Mouse (Mus musculus) midbrain, embryonic 10.5 days (tissue): ENCODE results near the gene Gm13420. TPM values are rescaled to one million over a fixed set of nuclear protein-coding genes. Genes with fewer than 3 reads are reported as not detected.
"Not testable (repeated sequence)": the region's sequence is repeated elsewhere in the genome, so short reads cannot be mapped to it uniquely, and the experiment has no call there.

Experiments
- DNase-seq: peaks from one replicate; pipeline ENCODE4 v3.0.0-alpha.2; 2017; ENCODE audit warnings: low spot score
- H3K27ac ChIP-seq: fragments of 300-500 bp; sonication (generic); replicated peaks from 2 replicates; pipeline ENCODE4 v1.5.1; 2016; ENCODE audit warnings: mild to moderate bottlenecking
- H3K27me3 ChIP-seq: fragments of 300-500 bp; sonication (generic); 2 replicates; pipeline ENCODE4 v1.6.1; 2016; ENCODE audit warnings: low read depth, mild to moderate bottlenecking; ENCODE audit not compliant: poor library complexity, severe bottlenecking
- H3K36me3 ChIP-seq: fragments of 300-500 bp; sonication (generic); 2 replicates; pipeline ENCODE4 v1.6.1; 2016; ENCODE audit warnings: mild to moderate bottlenecking, moderate library complexity
- H3K4me1 ChIP-seq: fragments of 300-500 bp; sonication (generic); 2 replicates; pipeline ENCODE4 v1.6.1; 2016
- H3K4me3 ChIP-seq: fragments of 300-500 bp; sonication (generic); 2 replicates; pipeline ENCODE4 v1.5.1; 2016; ENCODE audit warnings: mild to moderate bottlenecking, moderate library complexity
- H3K9me3 ChIP-seq: fragments of 300-500 bp; sonication (generic); replicated peaks from 2 replicates; pipeline ENCODE4 v1.6.1; 2016; ENCODE audit warnings: mild to moderate bottlenecking
- WGBS: fragments of 180-500 bp; shearing (Covaris S2); methylation state at CpG from one replicate; pipeline ENCODE4 v1.1.7; 2016; 5-methylcytosine and 5-hydroxymethylcytosine counted together
- polyA plus RNA-seq: library from polyadenylated mRNA; unstranded; fragments of >200 nt; fragmentation: Nextera tagmentation; extraction: Ambion mirVana; gene quantifications from 2 replicates; pipeline ENCODE4 v1.2.1, GENCODE M21; 2016

The Gm13420 gene
- polyA plus RNA-seq, 1 experiment from 2014 or later = not detected

DNA sequence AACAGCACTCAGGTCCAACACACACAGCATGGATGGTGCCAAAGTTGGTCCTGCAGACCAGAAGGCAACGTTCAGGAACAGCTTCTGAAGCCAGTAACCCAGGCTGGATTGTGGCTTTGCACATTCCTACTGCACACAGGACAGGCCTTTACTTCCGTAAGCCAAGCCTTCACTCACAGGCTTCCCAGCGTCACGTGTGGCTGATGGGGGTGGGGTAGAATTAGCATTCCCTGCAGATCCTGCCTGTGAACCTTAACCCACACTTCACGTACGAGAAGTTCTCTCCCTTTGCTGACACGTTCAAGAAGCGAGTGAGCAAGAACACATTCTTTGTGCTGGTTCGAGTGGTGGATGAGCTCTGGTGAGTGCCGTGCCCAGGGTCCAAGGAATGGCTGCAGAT is 18.9 kb downstream of the Gm13420 start:
- Histone ChIP-seq H3K4me3 (no peak overlapping the region), H3K9me3 (no peaks in the 10 kb centered on the region), H3K27ac (no peak overlapping the region), H3K4me1 (no peaks in the 10 kb centered on the region), H3K36me3 (peaks cover 100% of the 10 kb centered on the region), H3K27me3 (no peaks in the 10 kb centered on the region)
- WGBS = 91% methylated on average over 10 of the region's 10 CpGs
- no peak for DNase-seq

- Histone ChIP-seq H3K4me1 (no peaks in the 10 kb centered on the region), H3K27ac (no peak overlapping the region), H3K27me3 (no peaks in the 10 kb centered on the region), H3K36me3 (peaks cover 100% of the 10 kb centered on the region), H3K4me3 (no peak overlapping the region), H3K9me3 (no peaks in the 10 kb centered on the region)
- 82% methylated on average over 3 of the region's 3 CpGs for WGBS
- no peak for DNase-seq
These were observed 19.9 kb downstream of the Gm13420 start for GRCm38 (mm10) chr2:29731545-29731944.

- Histone ChIP-seq H3K36me3 (peaks cover 100% of the 10 kb centered on the region), H3K27ac (no peak overlapping the region), H3K27me3 (no peaks in the 10 kb centered on the region), H3K4me3 (no peak overlapping the region), H3K4me1 (no peaks in the 10 kb centered on the region), H3K9me3 (no peaks in the 10 kb centered on the region)
- WGBS = 58% methylated on average over 2 of the region's 2 CpGs
- no peak for DNase-seq
These were observed 22.0 kb downstream of the Gm13420 start for GRCm38 (mm10) chr2:29729500-29729899.

GRCm38 (mm10) chr2:29724664-29725365 is 26.7 kb downstream of the Gm13420 start:
- peaks cover 100% of the 10 kb centered on the region for H3K36me3 ChIP-seq
- 86% methylated on average over 5 of the region's 5 CpGs for WGBS
- H3K27me3 ChIP-seq = no peaks in the 10 kb centered on the region
- peaks cover 3% of the 10 kb centered on the region; the same call in 1 of the 2 replicates for H3K4me1 ChIP-seq
- H3K27ac ChIP-seq = no peak overlapping the region
- H3K4me3 ChIP-seq = no peak overlapping the region
- H3K9me3 ChIP-seq = no peaks in the 10 kb centered on the region
- DNase-seq = no peak

GRCm38 (mm10) chr2:29723132-29723531 is 28.4 kb downstream of the Gm13420 start:
- DNase-seq = no peak
- WGBS = 94% methylated on average over 3 of the region's 3 CpGs
- H3K27me3 ChIP-seq = no peaks in the 10 kb centered on the region
- no peak overlapping the region for H3K4me3 ChIP-seq
- H3K9me3 ChIP-seq = no peaks in the 10 kb centered on the region
- H3K4me1 ChIP-seq = peaks cover 3% of the 10 kb centered on the region; the same call in 1 of the 2 replicates
- H3K36me3 ChIP-seq = peaks cover 98% of the 10 kb centered on the region
- H3K27ac ChIP-seq = no peak overlapping the region

DNA sequence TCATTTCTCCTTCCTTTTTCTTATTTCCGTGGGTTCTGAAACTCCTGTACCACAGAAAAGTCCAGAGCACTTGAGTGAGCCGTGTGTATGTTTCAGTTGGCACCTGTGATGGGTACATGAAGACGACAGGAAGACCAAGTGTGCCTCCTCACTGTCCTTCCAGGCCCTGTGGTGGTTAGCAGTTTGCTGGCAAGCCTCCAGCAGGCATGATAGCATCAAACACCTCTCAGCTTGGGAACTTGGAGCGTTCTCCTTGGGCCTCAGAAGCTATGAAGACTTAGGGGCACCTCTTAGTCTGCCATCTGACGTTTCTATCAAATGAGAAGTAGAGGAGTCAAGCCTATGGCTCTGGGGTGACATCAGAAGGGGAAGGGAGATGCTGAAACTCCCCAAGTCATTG is 32.9 kb downstream of the Gm13420 start:
- Histone ChIP-seq H3K4me3 (no peak overlapping the region), H3K36me3 (peaks cover 95% of the 10 kb centered on the region)
- 90% methylated on average over 5 of the region's 5 CpGs for WGBS

GRCm38 (mm10) chr2:29716691-29717090 is 34.8 kb downstream of the Gm13420 start:
- peak; percentile 64 for DNase-seq
- Histone ChIP-seq H3K4me3 (no peak overlapping the region), H3K4me1 (peaks cover 21% of the 10 kb centered on the region), H3K27me3 (no peaks in the 10 kb centered on the region), H3K36me3 (peaks cover 94% of the 10 kb centered on the region), H3K27ac (0 out of 2 replicates have a peak overlapping the region, but pooled peaks have one; percentile 39), H3K9me3 (no peaks in the 10 kb centered on the region)
- WGBS = 25% methylated on average over 6 of the region's 6 CpGs

More for the DNA sequence above, 32.9 kb downstream of the Gm13420 start:
- no peak for DNase-seq
- peaks cover 21% of the 10 kb centered on the region for H3K4me1 ChIP-seq
- H3K27me3 ChIP-seq = no peaks in the 10 kb centered on the region
- H3K27ac ChIP-seq = no peak overlapping the region
- H3K9me3 ChIP-seq = no peaks in the 10 kb centered on the region

DNA sequence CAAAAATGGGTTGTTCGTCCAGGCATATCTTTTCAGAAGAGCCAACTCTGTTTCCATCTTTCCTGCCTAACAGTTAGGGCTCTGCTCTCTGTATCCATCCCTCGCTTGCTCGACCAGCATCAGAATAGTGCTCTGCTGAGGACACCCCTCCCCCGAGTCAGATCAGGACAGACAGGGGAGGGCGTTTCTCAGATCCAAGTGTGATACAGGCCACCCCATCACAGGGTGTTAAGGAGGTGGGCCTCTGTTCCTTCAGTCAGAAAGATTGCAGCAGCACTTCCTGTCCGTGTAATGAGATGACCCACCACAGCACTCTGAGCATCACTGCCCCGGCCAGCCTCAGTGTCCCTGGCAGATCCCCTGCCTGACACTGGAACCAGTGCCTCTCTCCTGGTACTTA is 35.3 kb downstream of the Gm13420 start:
- no peaks in the 10 kb centered on the region for H3K27me3 ChIP-seq
- 0 out of 2 replicates have a peak overlapping the region, but pooled peaks have one; percentile 39 for H3K27ac ChIP-seq
- no peaks in the 10 kb centered on the region for H3K9me3 ChIP-seq
- peaks cover 94% of the 10 kb centered on the region for H3K36me3 ChIP-seq
- H3K4me3 ChIP-seq = no peak overlapping the region
- H3K4me1 ChIP-seq = peaks cover 21% of the 10 kb centered on the region
- DNase-seq = no peak
- 37% methylated on average over 7 of the region's 7 CpGs for WGBS

DNA sequence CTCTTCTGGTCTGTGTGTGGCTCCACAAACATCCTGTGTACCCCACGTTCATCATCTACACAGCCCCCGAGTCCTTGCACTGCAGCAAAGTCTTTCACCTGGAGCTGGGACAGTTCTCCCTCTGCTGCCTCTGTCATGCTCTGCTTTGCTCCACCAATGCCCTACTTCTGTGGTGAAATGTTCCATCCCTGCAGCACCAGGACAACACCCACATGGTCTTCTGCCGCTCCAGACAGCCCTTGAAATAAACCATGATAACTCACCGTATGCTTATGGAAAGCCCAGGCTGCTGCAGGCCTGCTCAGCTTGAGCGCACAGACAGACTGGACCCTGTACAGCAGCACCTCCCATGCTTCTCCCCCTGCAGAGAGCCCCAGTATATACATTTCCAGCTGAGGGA is 37.4 kb downstream of the Gm13420 start:
- WGBS = 92% methylated on average over 5 of the region's 5 CpGs
- Histone ChIP-seq H3K36me3 (peaks cover 90% of the 10 kb centered on the region), H3K27ac (no peak overlapping the region)

DNA sequence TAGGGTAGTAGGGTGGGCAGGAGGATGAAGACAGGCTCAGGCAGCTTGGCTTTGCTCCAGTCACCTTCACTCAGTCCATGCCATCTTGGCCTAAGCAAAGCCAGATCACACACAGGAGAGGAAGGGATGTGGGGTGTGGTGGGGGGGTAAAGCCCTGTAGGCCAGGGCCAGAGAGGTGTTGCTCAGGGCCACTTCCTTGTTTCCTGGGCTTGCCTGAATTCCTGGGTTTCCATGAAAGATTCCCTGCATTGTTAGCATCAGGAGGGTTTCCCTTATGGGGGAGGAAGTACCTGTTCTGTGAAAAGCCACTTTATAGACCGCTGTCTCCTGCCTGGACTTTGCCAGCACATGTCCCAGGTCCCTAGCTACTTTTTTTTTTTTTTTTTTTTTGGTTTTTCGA is 38.0 kb downstream of the Gm13420 start:
- Histone ChIP-seq H3K36me3 (peaks cover 88% of the 10 kb centered on the region), H3K4me1 (peaks cover 18% of the 10 kb centered on the region), H3K27ac (no peak overlapping the region), H3K9me3 (no peaks in the 10 kb centered on the region), H3K27me3 (no peaks in the 10 kb centered on the region), H3K4me3 (no peak overlapping the region)
- 92% methylated on average over 2 of the region's 2 CpGs for WGBS
- DNase-seq = no peak

More for the DNA sequence above, 37.4 kb downstream of the Gm13420 start:
- Histone ChIP-seq H3K27me3 (no peaks in the 10 kb centered on the region), H3K9me3 (no peaks in the 10 kb centered on the region), H3K4me1 (peaks cover 18% of the 10 kb centered on the region), H3K4me3 (no peak overlapping the region)
- no peak for DNase-seq

DNA sequence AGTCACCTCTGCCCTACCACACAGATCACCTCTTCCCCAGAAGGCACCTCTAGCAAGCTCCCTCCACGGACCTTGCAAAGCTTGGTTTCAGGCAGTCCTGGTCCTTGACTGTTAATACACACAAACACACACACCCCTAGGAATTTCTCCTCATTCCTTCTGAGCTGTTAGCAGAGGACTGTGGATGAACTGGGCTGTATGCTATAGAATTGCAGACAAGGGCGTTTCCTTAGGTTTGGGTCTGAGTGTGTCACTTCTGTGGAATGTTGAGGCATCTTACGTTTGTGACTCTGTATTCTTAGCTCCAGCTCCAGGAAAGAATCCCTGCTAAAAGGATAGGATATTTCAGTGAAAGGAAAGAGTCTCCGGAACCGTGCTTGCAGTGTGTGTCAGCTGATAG is 39.6 kb downstream of the Gm13420 start:
- H3K9me3 ChIP-seq = no peaks in the 10 kb centered on the region
- no peak for DNase-seq
- H3K36me3 ChIP-seq = peaks cover 90% of the 10 kb centered on the region
- H3K27me3 ChIP-seq = no peaks in the 10 kb centered on the region
- no peak overlapping the region for H3K27ac ChIP-seq
- H3K4me3 ChIP-seq = no peak overlapping the region
- H3K4me1 ChIP-seq = peaks cover 18% of the 10 kb centered on the region
- WGBS = 95% methylated on average over 5 of the region's 5 CpGs

GRCm38 (mm10) chr2:29711038-29711437 is 40.4 kb downstream of the Gm13420 start:
- Histone ChIP-seq H3K36me3 (peaks cover 90% of the 10 kb centered on the region), H3K27ac (no peak overlapping the region)
- WGBS = 79% methylated on average over 3 of the region's 3 CpGs

GRCm38 (mm10) chr2:29708209-29708608 is 43.3 kb downstream of the Gm13420 start:
- 93% methylated on average over 4 of the region's 4 CpGs for WGBS
- not testable (repeated sequence) for H3K4me3 ChIP-seq, H3K27me3 ChIP-seq, DNase-seq, H3K27ac ChIP-seq, H3K4me1 ChIP-seq, H3K9me3 ChIP-seq
- H3K36me3 ChIP-seq = peaks cover 92% of the 10 kb centered on the region

More at GRCm38 (mm10) chr2:29711038-29711437, 40.4 kb downstream of the Gm13420 start:
- Histone ChIP-seq H3K4me1 (peaks cover 10% of the 10 kb centered on the region), H3K4me3 (no peak overlapping the region), H3K9me3 (no peaks in the 10 kb centered on the region), H3K27me3 (no peaks in the 10 kb centered on the region)
- DNase-seq = no peak
